Mouse (Mus musculus): ENCODE results near the gene Catsper4. TPM values are rescaled to one million over a fixed set of nuclear protein-coding genes. Genes with fewer than 3 reads are reported as not detected.

Catsper4 gene
- not detected for polyA plus RNA-seq (2014; fragmentation: Illumina TruSeq; extraction: RNeasy Lipid Tissue Mini Kit (QIAGEN cat#74804); ENCODE audit: insufficient read depth, low read depth, low replicate concordance)

DNA sequence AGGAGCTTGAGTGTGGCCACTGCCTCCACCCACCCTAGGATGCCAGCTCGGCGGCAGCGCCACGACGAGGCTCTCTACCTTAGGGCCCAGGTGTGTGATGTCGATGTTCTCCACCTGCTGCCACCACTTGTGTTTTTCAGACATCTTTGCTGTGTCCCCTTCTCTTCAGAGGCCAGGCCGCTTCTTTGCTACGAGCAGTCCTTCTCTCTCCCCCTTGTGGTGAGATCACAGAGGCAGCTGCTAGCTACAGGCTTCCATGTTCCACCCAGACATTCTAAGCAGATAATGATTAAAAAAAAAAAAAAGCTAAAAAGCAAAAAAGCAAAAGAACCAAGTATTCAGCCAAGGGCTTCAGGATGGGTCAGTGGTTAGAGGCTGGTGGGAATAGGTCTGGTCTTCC is at the start of gene Catsper4:
Gene Catsper4 (minus strand): TSS at position 190 of the 400 bp plus-strand sequence.

DNA sequence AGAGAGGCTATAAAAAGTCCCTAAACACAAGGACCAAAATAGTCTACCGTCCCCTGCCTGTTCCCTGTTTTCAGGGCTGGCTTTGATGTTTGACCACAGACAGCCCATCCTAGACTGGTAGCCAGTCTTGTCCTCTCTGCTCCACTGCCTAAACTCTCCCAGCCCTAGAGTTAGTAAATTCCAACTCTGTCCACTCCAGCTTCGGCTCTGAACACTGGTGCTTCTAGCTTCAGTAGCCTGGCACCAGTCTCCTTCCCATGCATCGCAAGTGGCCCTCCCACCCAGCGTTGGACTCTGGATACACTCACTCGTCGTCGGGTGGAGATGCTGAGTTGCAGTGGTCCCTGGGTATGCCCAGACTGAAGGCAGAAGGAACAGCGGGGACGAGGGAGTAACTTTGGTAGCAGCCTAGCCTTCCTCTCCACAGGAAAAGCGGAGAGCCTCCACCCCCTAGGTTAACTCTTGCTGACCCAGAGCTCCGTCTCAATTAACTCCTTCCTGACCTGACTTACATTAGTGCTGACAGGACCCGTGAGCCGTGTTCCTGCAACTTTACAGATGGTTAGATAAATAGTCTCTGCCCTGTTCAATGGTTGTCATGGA is 26.6 kb upstream of the Catsper4 start, which contains the start of gene Grrp1:
Gene Grrp1 (minus strand): TSS at position 385 of the 603 bp plus-strand sequence.

DNA sequence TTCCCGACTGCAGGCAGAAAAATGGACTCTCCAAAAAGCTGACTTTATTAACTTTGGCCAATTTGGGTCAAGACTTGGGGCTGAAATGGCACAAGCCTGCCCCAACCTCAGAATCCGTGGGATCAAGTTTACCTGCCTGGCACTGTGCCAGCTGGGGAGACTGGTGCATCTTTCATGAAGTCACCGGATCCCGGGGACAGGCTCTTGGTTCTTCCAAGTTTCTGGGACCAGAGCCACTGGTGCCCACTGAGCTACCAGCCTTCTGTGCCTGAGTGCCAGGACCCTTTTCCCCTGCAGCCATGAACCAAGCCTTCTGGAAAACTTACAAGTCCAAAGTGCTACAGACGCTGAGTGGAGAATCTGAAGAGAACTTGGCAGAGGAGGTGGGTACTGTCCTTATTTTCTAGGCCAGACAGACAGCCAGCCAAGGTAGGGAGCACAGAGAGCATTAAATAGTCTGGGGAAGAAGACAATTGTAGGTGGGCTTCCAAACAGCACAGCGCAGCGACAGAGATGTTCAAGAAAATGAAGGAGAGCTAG is 19.6 kb upstream of the Catsper4 start, which contains the start of gene Gm30191:
Gene Gm30191 (plus strand): TSS at position 217 of the 540 bp plus-strand sequence.

DNA sequence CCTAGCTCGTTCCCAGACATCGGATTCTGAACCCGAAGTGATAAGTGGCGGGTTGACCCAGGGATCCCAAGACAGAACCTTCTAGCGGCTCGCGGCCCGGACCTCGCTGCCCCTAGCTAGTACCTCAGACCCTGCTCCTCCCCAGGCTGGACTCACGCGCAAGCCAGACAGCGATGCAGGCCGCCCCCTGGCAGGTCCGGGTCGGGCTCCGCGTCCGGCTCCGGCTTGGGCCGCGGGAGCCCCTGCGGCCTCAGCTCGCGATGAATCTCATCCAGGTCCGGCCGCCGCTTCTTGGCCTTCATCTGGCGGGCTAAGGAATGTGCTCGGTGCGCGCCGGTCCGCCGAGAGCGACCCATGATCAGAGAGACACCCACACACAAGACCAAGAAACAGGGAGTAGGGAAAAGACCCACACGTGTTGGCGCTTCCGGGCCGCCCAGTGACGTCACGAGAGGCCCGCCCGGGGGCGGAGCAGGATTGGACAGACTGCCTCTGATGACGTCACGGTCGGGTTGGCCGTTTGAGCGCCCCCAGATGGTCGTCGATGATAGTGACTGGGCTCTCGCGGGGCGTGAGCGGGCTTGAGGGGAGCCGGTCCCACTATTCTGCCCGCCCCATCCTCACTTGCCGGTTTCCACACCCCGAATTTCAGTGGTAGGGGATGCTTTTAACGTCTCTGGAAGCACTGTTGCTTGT is 18.1 kb upstream of the Catsper4 start, which contains the start of gene Zfp593:
Gene Zfp593 (minus strand): TSS at position 445 of the 696 bp plus-strand sequence.

DNA sequence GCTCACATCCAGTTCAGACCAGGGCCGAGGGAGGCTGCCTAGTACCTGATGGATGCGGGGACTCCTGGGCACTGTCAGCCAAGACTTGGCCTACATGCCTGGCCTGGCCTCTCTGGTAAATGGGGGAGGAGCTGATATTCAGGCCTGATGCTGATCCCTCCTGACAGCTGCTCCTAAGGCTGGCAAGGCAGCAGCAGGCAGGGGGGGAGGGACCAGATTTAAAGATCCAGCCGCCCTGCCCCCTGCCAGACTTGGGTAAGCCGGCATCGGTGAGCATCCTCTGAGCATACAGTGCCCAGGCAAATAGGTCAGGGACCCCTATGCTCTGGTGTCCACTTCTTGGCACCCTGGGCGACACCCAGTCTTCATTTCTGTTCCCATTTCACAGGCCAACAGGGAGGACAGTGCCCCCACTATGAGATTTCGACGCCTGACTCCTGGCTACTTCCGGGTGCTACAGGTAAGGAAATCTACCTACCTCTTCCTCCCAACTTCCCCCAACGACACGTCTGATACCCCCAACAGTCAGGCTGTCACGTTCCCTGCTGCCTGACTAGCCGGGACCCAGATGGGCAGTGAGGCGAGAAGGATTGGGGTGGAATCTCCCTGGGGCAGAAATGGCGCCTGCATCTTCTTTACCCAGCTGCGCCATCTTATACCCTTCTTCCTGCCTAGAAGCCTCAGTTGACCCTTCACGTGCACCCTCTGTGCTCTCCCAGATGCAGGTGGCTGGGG is 16.5 kb upstream of the Catsper4 start, which contains the start of gene E130218I03Rik:
Gene E130218I03Rik (plus strand): TSS at position 147 of the 735 bp plus-strand sequence.

DNA sequence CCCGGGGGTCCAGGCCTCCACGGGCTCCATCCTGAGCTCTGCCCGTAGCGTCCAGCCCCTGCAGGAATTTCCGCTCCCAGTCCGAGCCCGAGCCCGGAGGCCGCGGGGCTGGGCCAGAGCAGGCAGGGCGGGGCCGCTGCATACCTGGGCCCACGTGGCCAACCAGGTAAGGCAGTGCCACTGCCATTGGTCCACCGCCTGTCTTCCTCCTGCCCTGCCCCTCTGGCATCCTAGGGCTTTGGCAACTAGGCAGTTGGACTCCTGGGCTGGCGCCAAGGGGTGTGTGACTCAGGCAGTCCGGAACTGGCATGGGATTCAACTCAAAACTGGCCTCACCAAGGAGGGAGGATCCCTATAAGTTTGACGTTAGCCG is 11.1 kb upstream of the Catsper4 start, which contains the start of gene Cnksr1:
Gene Cnksr1 (minus strand): TSS at position 121 of the 373 bp plus-strand sequence.

DNA sequence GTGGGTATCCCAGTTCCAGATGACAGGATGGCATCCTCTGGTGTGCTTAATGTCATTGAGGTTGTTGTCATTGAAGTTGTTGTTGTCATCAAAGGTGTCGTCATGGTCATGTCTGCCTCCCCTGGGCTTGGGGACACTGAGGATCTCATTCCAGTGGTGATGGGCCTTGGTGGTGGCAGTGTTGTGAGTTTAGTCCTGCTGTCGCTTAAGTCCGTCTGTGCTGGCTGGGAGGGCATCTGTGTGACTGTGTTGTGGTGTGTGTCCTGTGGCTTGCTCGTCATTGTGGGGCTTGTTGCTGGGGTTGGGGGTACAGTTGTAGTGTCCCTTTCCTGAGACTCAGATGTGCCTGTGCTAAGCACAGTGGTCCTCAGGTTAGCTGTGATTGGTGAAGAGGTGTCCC is 24.3 kb downstream of the Catsper4 start, which contains the start of gene Gm7534:
Gene Gm7534 (minus strand): TSS at position 101 of the 400 bp plus-strand sequence.

Other genes with a start within 250 kb of the Catsper4 start
- gene Dhdds, start 226.5 kb downstream of the Catsper4 start, polyA plus RNA-seq (2014; fragmentation: Illumina TruSeq; extraction: RNeasy Lipid Tissue Mini Kit (QIAGEN cat#74804); ENCODE audit: insufficient read depth, low read depth, low replicate concordance): 20.7 TPM
- not detected for gene Lin28a, start 208.5 kb downstream of the Catsper4 start, polyA plus RNA-seq (2014; fragmentation: Illumina TruSeq; extraction: RNeasy Lipid Tissue Mini Kit (QIAGEN cat#74804); ENCODE audit: insufficient read depth, low read depth, low replicate concordance)
- 0.21 TPM for gene Zfp683, start 173.5 kb downstream of the Catsper4 start, polyA plus RNA-seq (2014; fragmentation: Illumina TruSeq; extraction: RNeasy Lipid Tissue Mini Kit (QIAGEN cat#74804); ENCODE audit: insufficient read depth, low read depth, low replicate concordance)
- 2.5 TPM for gene Crybg2, start 166.6 kb downstream of the Catsper4 start, polyA plus RNA-seq (2014; fragmentation: Illumina TruSeq; extraction: RNeasy Lipid Tissue Mini Kit (QIAGEN cat#74804); ENCODE audit: insufficient read depth, low read depth, low replicate concordance)
- gene Cd52, start 132.3 kb downstream of the Catsper4 start, polyA plus RNA-seq (2014; fragmentation: Illumina TruSeq; extraction: RNeasy Lipid Tissue Mini Kit (QIAGEN cat#74804); ENCODE audit: insufficient read depth, low read depth, low replicate concordance): 396 TPM
- 12.1 TPM for gene Ubxn11, start 124.8 kb downstream of the Catsper4 start, polyA plus RNA-seq (2014; fragmentation: Illumina TruSeq; extraction: RNeasy Lipid Tissue Mini Kit (QIAGEN cat#74804); ENCODE audit: insufficient read depth, low read depth, low replicate concordance)
- 356 TPM for gene Sh3bgrl3, start 98.6 kb downstream of the Catsper4 start, polyA plus RNA-seq (2014; fragmentation: Illumina TruSeq; extraction: RNeasy Lipid Tissue Mini Kit (QIAGEN cat#74804); ENCODE audit: insufficient read depth, low read depth, low replicate concordance)
- gene Cep85, start 40.3 kb downstream of the Catsper4 start, polyA plus RNA-seq (2014; fragmentation: Illumina TruSeq; extraction: RNeasy Lipid Tissue Mini Kit (QIAGEN cat#74804); ENCODE audit: insufficient read depth, low read depth, low replicate concordance): 6.3 TPM
- not detected for gene Gm7534, start 24.4 kb downstream of the Catsper4 start, polyA plus RNA-seq (2014; fragmentation: Illumina TruSeq; extraction: RNeasy Lipid Tissue Mini Kit (QIAGEN cat#74804); ENCODE audit: insufficient read depth, low read depth, low replicate concordance)
- gene Cnksr1, start 11.0 kb upstream of the Catsper4 start, polyA plus RNA-seq (2014; fragmentation: Illumina TruSeq; extraction: RNeasy Lipid Tissue Mini Kit (QIAGEN cat#74804); ENCODE audit: insufficient read depth, low read depth, low replicate concordance): 5.7 TPM
- gene E130218I03Rik, start 16.3 kb upstream of the Catsper4 start, polyA plus RNA-seq (2014; fragmentation: Illumina TruSeq; extraction: RNeasy Lipid Tissue Mini Kit (QIAGEN cat#74804); ENCODE audit: insufficient read depth, low read depth, low replicate concordance): not detected
- gene Zfp593, start 18.2 kb upstream of the Catsper4 start, polyA plus RNA-seq (2014; fragmentation: Illumina TruSeq; extraction: RNeasy Lipid Tissue Mini Kit (QIAGEN cat#74804); ENCODE audit: insufficient read depth, low read depth, low replicate concordance): 8.1 TPM
- gene Gm30191, start 19.6 kb upstream of the Catsper4 start, polyA plus RNA-seq (2014; fragmentation: Illumina TruSeq; extraction: RNeasy Lipid Tissue Mini Kit (QIAGEN cat#74804); ENCODE audit: insufficient read depth, low read depth, low replicate concordance): not detected
- 19.9 TPM for gene Grrp1, start 26.7 kb upstream of the Catsper4 start, polyA plus RNA-seq (2014; fragmentation: Illumina TruSeq; extraction: RNeasy Lipid Tissue Mini Kit (QIAGEN cat#74804); ENCODE audit: insufficient read depth, low read depth, low replicate concordance)
- 3.1 TPM for gene Pdik1l, start 60.5 kb upstream of the Catsper4 start, polyA plus RNA-seq (2014; fragmentation: Illumina TruSeq; extraction: RNeasy Lipid Tissue Mini Kit (QIAGEN cat#74804); ENCODE audit: insufficient read depth, low read depth, low replicate concordance)
- 1.6 TPM for gene Trim63, start 87.7 kb upstream of the Catsper4 start, polyA plus RNA-seq (2014; fragmentation: Illumina TruSeq; extraction: RNeasy Lipid Tissue Mini Kit (QIAGEN cat#74804); ENCODE audit: insufficient read depth, low read depth, low replicate concordance)
- 0.42 TPM for gene Slc30a2, start 115.8 kb upstream of the Catsper4 start, polyA plus RNA-seq (2014; fragmentation: Illumina TruSeq; extraction: RNeasy Lipid Tissue Mini Kit (QIAGEN cat#74804); ENCODE audit: insufficient read depth, low read depth, low replicate concordance)
- 0.71 TPM for gene Extl1, start 156.5 kb upstream of the Catsper4 start, polyA plus RNA-seq (2014; fragmentation: Illumina TruSeq; extraction: RNeasy Lipid Tissue Mini Kit (QIAGEN cat#74804); ENCODE audit: insufficient read depth, low read depth, low replicate concordance)
- 14.1 TPM for gene Pafah2, start 168.9 kb upstream of the Catsper4 start, polyA plus RNA-seq (2014; fragmentation: Illumina TruSeq; extraction: RNeasy Lipid Tissue Mini Kit (QIAGEN cat#74804); ENCODE audit: insufficient read depth, low read depth, low replicate concordance)
- gene Stmn1, start 240.9 kb upstream of the Catsper4 start, polyA plus RNA-seq (2014; fragmentation: Illumina TruSeq; extraction: RNeasy Lipid Tissue Mini Kit (QIAGEN cat#74804); ENCODE audit: insufficient read depth, low read depth, low replicate concordance): 191 TPM